Mouse (Mus musculus): ENCODE results near the gene Lpgat1.

DNA sequence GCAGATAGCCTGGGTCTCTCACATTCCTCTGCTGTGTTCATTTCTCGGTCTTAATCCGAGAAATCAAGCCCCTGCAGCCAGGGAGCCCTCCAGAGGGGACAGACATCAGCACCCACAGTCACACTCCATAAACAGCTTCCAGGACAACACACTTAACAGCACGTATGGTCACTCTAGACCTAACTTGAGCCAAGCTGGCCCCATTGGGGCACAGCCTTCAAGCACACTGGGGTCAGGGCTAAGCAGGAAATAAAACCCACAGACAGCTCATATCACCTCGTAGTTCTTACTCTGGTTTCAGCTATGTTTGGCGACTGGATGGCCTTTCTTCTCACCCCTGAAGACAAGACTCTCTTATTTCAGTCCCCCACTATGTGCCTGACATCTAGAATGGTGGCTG, 87.1 kb downstream of the Lpgat1 start:
- TF ChIP-seq CTCF (IDR thresholded peaks at IDR 0.05; ENCODE audit: extremely low read depth, insufficient read depth, insufficient read length, insufficient replicate concordance) = no peak
- no peak for TF ChIP-seq POLR2A (IDR thresholded peaks at IDR 0.05; ENCODE audit: low read depth, low read length)

Measured in spleen, adult 2 months (tissue).